Mouse (Mus musculus): ENCODE measurements around the gene Gm28048.

DNA sequence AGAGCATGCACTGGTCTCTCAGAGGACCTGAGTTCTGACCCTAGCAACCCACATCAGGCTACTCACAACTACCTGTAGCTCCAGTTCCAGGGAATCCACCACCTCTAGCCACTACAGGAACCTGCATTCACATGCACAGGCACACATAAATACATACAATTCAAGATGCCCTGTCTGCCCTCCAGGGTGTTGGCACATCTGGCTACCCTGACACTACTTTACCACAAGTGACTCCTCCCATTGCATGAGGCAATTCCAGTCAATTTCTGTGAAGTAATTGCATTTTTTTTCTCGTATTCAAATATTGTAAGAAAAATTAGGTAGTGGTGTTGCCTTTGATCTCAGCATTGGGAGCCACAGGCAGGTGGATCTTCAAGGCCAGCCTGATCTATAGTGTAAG is 2.7 kb downstream of the Gm28048 start:
- TF ChIP-seq CTCF (IDR thresholded peaks at IDR 0.05; ENCODE audit: borderline replicate concordance, insufficient read depth, low read depth, low read length) (no peak), POLR2A (IDR thresholded peaks at IDR 0.05; ENCODE audit: borderline replicate concordance, insufficient read depth, low read length) (no peak)

Measured in cerebellum, adult 2 months (tissue).